Mouse (Mus musculus) layer of hippocampus, adult 11-12 months (tissue): Measurements from ENCODE around the gene Bicra.
A peak's percentile ranks its signal among the peaks of the same experiment; 100 is the strongest.

Experiments
- DNase-seq: peaks from one replicate; pipeline ENCODE4 v3.0.0; 2022; ENCODE audit warnings: low spot score

The Bicra gene

DNA sequence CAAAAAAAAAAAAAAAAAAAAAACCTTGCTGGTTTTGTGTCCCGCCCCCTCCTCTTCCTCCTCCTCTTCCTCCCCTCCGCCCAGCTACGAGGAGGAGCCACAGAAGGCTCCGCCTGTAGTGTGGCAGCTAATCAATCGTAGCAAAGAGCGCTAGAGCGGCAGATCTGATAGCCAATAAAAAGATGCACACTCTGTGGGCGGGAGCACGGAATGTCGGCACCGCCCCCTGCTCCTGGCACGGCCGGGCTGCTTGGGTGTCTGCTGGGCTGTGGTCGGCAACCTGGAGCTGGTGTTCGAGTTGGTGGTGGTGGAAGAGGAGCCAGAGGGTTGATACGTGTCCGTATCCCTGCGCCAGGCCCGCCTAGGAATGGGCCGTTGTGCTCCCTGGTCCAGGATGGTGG lies 443 bp upstream of the Bicra start:
- peak; percentile 99 for DNase-seq

DNA sequence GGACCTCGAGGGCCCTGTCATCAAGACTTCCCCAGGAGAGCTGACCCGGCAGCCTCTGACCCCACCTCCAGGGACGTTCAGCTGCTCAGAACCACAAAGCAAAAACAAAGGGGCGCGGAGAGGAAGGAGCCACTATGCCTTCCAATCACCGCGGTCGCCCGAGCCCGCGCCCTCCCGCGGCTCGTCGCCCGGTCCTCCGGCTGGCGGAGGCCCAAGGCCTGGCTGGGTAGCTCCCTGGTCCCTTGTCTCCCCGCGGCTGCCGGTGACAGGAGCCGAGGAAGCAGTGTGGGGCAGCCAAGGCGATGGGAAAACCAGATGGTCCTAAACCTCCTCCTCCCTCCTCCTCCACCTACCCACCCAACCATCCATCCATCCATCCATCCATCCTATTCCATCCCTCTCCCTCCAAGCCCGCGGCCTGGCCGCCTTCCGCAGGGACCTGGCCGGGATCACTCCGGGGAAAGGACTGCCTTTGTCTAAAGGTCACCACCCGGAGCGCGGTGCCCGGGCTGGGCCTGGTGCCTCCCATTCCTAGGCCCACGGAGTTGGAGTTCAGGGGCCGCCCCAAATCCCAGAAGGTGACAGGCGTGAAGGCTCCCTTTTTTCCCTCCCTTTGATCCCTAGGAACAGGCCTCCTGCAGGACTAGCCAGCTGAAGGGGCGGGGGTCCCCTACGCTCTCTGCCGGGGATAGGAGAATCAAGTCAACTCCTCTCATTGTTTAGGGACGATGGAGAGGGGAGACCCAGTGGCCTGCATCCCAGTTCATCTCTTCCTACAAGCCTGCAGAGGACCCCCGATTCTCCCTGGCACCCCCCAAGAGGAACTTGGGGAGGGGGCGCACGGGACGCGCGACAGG lies 1.0 kb downstream of the Bicra start:
- peak; percentile 82 for DNase-seq

DNA sequence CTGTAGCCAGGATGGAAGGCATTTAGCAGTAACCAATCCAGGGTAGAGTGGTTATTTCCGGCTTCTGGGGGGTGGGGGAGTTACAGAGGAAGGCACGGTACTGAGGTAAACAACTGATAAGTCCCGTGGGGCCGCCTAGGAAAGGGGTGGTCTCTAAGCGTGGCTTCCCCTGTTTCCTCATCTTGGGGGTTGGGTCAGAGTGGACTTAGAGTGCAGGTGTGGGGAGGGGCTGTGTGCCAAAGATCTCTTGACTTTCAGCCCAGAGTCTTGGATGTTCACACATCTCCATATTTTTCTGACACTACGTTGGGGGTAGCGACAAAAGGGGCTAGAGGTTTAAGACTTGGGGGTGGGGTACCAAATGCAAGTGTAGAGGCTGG lies 1.6 kb downstream of the Bicra start:
- DNase-seq, result peak; percentile 43

DNA sequence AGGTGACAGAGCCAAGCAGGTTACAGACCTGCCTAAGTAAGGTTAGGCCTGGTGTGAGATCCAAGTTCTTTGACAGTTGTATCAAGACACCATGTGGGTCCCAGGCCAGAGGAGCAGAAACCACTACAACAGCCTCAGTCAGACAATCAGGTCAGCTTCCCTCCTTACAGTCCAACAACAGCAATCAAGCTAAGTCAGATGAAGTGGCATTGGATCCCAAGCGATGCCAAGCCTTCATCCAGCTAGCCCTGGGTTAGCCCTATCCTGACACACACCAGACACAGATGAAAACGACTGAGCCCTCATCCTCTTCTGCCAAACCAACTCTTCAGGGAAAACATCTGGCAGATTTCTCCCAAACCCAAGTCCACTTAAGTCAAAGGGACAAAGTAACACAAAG lies 2.2 kb downstream of the Bicra start:
- no peak for DNase-seq

DNA sequence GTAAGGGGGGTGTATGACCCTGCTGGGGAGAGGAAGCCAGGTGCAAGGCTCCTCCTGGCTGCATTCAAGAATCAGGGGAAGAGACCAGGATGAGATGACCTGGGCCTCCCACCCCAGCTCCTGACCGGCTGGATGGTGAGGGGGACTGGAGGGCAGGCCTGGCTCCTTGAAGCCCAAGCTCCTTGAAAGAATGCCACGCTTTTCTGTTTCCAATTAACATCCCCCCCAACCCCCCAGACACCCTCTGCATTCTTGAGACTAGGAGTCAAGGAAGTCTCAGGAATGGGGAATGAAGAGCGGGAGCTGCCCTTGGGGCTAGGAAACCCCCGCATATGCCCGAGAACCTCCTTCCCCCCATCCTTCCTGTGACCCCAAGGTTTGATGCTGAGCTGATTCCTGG lies 3.2 kb downstream of the Bicra start:
- DNase-seq, result no peak

DNA sequence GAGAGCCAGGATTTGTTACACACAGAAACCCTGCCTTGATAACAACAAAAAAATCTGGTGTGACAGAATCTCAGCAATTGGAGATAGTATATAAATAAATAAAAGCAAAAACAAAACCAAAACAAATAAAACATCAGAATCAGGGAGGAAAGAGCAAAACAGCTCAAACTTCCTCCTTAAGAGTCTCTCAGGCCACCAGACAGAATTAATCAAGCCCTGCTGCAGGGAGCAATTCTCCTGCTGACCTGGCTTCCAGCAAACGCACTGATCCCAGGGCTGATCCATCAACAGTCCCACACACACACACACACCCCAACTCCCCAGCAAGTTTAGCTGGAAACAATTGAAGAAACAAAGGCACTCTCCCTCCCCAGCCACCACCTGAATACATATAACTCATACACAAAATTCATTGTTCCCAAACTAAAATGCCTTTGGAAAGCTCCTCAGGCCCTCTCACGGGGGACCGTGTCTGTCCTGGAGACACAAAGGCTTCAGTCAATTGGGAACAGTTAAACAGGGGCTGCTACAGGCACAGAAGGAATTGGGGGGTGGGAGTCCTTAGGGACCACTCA lies 3.8 kb downstream of the Bicra start:
- DNase-seq, result no peak

DNA sequence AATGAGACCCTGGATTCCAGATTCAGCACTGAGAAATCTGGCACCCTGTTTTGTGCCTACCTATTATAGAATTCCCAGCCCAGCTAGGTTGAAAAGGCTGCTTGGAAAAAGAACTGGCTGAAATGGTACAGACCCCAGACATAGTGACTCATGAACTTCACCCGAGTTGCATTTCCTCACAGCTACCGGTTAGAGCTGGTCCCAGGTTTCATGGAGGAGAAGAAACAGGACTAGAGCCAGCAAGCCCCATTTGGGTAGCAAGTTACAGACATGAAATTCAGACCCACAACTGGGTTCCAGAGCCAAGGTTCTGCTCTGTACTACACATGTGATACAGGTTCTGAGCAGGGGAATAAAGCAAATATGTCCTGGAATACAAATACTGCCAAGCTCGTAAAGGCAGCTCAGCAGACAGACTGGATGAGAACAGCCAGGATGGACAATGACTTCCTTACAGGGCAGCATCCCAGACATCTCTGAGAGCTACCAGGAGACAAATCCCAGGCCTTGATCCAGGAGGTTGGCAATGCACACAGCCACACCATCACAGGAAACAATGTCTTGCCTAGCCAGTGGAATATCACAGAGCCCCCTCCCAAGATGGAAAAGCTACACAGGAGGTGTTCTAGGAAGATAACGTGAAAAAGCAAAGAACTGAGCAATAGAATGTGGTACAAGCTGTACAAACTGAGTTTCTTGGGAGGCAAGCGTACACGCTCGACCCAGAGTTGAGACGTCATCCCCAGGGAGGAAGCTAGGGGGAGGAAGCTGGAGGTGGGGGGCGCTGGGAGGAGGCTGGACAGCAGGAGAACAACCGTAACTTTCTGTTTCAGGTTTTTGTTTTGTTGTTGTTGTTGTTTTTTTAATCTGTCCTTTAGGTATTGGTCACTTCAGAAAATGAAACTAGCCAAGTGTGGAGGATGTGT lies 4.6 kb downstream of the Bicra start:
- no peak for DNase-seq

DNA sequence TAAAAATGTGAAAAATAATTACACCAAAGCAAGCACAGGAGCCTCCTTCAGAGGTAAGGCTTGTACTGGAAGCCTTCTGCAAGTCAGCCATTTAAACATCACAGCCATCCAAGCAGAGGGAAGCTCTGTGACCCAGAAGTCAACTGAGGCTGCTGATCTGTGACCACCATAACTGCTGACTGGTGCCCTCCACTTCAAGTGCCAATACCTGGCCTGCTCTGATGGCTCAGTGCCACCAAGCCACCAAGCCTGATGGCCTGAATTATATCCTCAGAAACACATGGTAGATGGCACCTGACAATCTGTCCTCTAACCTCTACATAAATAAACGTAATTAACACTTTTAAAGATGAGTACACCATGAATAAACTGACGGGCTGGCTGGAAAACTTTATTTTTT lies 6.5 kb downstream of the Bicra start:
- no peak for DNase-seq

DNA sequence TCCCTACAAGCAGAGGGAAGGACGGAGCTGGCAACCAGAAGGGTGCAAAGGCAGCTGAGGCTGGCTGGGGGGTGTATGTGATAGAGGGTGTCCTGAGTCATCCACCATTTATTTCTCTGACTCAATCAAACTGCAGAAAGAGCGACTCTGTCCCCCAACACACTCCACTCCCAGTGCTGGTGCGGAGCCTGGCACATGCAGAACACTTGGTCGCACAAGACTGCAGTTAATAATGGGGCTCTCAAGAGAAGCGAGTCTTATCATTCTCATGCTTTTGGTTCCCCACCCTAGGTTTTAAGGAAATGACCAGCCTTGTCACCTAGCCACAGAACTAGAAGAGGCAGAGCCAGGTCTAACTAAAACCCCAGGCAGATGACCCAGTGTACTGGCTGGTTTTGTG lies 8.4 kb downstream of the Bicra start:
- DNase-seq, result no peak

DNA sequence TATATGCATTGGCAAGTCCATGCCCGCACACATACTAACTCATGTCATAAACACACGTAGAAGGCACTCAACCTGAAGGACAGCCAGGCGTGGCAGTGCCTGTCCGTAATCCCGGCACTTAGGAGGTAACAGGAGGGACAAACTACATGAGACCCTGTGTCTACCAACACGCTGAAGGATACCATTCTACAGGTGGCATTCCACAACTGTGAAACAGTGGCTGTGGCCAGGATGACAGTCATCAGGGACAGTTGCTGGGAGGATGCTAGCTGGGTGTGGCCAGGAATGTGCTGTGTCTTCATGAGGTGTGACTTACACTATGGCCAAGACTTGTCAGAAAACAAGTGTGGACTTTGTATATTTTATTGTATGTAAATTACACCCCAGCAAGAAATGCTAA lies 10.7 kb downstream of the Bicra start:
- DNase-seq, result no peak

DNA sequence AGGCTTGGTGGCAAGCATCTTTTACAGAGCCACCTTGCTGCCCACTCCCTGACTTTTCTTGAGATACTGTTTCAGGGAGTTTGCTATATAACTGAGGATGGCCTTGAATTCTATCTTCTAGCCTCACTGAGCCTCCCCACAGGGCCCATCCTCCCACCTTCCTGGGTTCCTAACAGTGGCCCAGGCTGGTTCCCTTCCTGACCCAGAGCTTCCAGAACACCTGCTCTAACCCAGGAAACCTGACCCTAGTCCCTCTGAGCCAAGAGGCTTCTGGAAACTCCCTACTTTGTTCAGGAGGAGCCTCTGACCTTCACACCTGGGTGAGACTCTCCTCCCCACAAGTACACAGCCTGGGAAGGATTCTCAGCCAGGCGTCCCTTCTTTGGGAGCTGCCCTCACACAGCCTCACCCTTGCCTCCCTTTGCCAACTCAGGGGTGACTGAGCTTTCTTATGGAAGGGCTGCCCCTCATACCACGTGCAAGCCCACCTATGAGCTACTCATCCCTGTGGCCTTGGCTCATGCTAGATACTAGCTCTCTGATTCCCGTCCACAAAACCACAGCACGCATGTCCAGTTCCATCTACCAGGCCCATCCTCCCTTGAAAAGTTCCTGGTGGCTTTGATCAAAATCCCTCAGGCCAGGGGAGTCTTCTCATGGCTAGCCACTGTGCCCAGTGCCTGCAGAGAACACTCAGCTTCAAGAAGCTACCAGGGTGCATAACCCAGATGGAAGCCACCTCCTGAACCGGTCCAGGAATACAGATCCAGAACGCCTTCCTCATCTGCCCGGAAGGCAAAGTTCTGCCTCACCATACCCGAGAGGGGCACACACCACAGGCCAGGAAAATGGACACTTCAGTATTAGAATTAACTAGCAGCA lies 13.9 kb downstream of the Bicra start:
- DNase-seq, result no peak

DNA sequence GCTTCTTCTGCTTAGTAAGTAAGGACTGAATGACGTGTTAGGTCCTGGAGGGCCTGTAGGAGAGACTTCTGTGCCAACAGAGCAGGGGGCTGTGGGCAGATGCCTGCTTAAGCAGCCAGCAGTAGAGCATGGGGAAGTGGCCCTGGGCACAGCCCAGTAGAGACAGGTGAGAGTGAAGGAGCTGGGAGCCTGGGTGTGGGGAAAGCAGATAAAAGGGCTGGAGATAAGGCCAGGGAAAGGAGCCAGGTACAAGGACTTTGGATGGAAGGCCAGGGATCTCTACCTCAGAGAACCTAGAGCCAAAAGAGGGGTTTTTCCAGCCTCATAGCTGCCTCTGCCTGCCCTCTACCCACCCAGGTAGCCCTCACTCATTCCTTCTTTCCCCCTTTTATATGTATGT lies 14.7 kb downstream of the Bicra start:
- no peak for DNase-seq

DNA sequence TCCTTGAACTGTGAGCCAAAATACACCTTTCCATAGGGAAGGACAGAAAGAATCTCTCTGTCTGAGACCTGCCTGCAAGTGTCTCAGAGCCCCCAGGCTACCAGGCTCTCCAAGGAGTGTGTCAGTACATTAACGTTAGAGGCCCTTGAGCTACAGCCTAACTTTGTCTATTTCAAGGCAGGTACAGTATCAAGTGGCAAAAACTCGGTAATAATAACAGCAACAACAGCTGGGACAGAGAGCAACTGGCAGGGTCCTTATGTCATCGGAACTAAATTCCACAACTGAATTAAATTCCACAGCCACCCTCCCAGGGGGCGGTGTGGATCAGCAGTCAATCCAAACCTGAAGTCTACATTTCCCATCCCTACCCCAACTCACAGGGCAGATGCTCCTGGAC lies 16.6 kb downstream of the Bicra start:
- no peak for DNase-seq

DNA sequence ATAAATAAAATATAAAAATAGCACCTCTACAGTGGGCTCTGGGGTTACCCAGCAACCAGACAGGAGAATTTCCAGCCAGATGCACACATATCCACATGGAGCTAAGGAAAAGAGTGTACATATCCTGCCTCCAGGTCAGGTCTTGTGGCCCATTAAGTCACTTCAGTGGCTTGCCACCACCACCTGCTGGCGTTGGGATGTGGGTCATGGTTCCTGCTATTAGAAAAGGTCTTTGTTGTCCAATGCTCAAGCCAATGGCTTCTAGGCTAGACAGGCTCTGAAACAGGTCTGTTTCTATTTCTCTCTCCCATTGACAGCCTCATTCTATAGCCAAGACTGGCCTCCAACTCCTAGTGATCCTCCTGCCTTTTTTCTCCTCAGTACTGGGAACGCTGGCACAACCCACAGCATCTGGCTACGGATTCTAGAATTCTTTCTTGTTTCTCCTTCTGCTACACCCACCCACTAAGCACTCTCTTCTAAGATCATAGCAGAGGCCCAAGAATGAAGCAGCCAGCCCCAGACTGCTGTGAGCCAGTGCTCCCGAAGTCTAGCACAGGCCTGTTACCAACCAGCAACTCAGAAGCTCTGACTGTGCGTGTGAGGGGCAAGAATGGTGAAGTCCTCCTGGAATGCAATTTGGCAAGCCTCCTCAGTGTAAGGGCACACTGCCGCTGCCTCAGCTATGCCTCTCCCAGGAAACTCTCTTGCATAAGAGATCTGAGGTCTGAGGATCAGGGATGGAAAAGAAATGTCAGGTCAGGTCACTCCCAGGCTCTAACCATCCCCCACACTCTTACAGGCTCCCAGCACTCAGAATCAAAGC lies 19.4 kb downstream of the Bicra start:
- no peak for DNase-seq

DNA sequence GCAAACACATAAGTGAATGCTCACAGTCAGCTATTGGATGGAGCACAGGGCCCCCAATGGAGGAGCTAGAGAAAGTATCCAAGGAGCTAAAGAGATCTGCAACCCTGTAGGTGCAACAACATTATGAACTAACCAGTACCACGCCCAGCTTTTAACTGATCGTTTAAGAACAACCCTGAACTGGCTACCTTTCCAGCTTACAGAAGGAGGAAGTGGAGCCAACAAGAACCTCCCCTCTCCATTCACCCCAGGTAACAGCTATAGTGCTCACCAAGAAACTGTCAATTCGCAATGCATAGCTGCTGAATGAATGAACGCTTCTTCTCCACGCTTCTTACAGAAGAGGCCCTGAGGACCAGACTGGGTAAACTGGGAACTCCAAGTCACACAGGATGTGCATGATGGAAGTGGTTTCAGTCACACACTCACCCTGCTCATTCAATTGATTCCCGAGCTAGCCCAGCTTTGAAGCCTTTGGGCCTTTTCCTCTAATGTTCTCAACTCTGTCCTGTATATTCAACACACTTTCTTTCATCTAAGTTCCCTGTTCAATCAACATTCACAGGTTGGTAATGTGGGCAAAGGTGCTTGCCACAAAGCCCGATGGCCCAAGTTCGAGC lies 23.0 kb downstream of the Bicra start:
- no peak for DNase-seq

DNA sequence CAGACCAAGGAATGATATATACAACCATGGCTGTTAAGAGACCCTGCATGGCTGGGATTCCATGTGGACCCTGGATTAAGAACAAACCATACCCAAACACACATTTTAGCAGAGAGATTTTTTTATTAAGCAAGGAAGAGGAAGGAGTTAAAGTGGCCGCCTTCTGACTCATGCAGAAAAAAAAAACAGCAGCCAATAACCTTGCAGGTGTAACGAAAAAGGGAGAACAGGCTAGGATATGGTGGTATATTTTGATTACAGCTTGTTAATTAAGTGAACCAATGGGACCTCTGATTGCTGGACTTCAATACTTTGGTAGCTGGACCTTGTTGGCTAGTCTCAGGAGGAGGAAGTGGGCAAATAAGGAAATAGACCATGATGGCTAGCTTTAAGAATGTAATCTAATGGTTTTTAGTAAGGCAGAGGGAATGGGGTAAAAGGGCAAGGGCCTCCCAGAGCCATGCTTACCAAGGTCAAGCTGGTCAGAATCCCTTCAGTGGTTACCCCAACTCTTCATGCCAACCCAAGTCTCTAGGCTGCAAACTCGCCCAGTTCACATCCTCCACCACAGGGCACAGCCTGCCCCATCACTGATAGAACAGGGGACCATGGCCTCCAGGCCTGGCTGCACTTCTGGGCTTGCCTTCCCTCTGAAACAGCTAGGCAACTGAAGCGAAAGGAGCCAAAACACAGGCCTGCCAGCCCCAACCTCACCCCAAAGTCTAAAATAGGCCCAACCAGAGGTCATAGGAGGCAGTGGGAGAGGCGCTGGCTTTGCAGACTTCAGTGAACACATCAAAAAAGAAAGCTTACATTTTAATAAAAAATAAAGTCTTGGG lies 28.2 kb downstream of the Bicra start:
- no peak for DNase-seq

DNA sequence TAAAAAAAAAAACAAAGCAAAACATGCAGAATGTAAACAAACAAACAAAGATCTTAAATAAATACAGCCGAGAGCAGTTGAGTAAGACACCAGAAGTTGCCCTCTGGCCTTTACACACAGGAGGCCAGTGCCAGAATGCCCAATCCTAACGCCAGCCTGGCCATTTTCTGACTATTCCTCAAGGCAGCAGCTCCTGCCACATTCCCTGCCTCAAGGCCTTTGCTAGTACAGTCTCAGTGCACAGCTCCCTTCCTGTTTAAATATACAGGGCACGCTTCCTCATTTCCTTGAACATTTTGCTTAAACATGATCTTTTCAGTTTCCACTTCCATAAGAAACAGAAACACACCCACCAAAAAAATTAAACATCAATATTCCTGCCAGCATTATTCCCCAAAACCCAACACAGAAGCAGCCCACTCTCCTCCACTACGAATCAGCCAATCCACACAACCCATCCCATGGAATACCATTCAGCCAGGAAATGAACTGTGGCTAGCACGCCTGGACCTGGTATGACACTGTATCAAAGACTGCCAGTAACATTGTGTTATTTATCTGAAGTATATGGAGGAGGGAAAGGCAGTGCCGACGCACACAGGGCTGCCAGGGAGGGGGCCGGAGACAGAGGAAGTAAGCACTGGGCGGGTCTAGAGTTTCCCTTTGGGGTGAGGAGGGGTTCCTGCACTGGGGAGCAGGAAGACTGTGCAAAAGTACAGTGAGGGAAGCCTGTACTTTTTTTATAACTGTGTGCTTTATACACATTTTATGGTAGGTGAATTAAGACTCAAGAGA lies 29.5 kb downstream of the Bicra start:
- DNase-seq, result no peak

DNA sequence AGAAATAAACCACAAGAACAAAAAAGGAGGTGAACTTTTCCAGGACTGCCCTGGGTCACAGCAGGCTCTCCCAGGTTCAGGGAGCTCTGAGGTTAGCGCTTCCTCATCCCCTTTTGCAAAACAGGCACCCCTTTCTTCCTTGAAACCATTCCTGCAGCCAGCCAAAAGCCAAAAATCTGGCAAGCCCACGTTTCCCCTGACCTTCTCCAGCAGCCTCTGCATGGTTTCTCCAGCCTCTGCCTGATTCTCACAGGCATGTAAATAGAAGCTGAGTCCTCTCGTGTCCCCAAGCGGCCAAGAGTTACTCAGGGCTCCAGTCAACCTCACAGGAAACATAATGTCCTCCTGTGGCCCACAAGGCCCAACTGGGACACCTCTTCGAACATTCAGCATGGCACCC lies 32.3 kb downstream of the Bicra start:
- DNase-seq, result no peak
